Mouse (Mus musculus): ENCODE data around the gene 2410131K14Rik. TPM values are rescaled to one million over a fixed set of nuclear protein-coding genes. Genes with fewer than 3 reads are reported as not detected.

The 2410131K14Rik gene
- polyA plus RNA-seq, 1 experiment from 2014 or later = 9.5 TPM

DNA sequence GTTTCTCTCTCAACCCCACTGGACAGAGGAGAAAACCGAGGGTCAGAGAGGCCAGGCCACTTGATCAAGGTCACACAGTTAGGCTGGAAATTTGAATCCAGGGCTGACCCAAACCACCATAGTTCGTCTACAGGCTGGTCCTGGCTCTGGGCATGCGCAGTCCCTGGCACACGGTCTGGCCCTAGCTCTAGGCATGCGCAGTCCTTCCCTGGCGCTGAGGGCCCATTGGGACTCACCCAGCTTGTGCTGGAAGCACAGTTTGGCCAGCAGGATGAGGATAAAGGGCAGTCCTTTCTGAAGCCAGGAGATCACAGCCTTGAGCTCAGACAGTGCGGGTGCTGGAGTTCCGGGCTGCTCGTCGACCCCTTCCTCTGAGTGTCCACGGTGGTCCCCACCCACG is 8.1 kb upstream of the 2410131K14Rik start:
- Histone ChIP-seq H3K36me3 (peaks cover 22% of the 10 kb centered on the region; the same call in 1 of the 2 replicates), H3K4me2 (replicated peaks) (no peak overlapping the region), H3K27ac (replicated peaks) (no peak overlapping the region), H3K4me1 (no peaks in the 10 kb centered on the region), H3K9ac (no peak overlapping the region), H3K4me3 (replicated peaks) (no peak overlapping the region), H3K27me3 (no peaks in the 10 kb centered on the region), H3K9me3 (replicated peaks) (no peaks in the 10 kb centered on the region)
- no peak for ATAC-seq (ENCODE audit: insufficient number of reproducible peaks, low FRiP score, low TSS enrichment, low read depth)
- WGBS = 79% methylated on average over 12 of the region's 12 CpGs

DNA sequence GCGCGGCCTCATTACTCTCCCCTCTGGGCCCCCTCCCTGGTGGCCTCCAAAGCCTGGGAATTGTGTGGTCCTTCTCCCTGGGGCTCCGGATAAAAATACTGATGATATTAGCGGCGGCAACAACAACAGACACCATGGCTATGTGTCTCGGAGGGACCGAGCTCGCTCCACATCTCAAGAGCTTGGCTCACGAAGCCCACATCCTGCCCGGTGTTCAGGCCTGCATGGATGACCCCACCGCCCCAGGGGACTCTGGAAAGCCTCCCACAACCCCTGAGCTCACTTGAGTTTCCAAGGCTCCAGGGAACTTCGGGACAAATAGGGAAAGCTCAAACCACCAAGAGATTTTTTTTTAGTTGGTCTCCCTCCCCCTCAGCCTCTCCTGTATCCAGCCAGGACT is 5.4 kb upstream of the 2410131K14Rik start:
- H3K36me3 ChIP-seq = peaks cover 30% of the 10 kb centered on the region
- no peak for ATAC-seq (ENCODE audit: insufficient number of reproducible peaks, low FRiP score, low TSS enrichment, low read depth)
- H3K4me1 ChIP-seq = peaks cover 10% of the 10 kb centered on the region; the same call in 1 of the 2 replicates
- no peak overlapping the region for H3K4me3 ChIP-seq (replicated peaks)
- H3K9me3 ChIP-seq (replicated peaks) = no peaks in the 10 kb centered on the region
- no peak overlapping the region for H3K4me2 ChIP-seq (replicated peaks)
- no peaks in the 10 kb centered on the region for H3K27me3 ChIP-seq
- 87% methylated on average over 12 of the region's 12 CpGs for WGBS
- H3K9ac ChIP-seq = no peak overlapping the region
- H3K27ac ChIP-seq (replicated peaks) = no peak overlapping the region

DNA sequence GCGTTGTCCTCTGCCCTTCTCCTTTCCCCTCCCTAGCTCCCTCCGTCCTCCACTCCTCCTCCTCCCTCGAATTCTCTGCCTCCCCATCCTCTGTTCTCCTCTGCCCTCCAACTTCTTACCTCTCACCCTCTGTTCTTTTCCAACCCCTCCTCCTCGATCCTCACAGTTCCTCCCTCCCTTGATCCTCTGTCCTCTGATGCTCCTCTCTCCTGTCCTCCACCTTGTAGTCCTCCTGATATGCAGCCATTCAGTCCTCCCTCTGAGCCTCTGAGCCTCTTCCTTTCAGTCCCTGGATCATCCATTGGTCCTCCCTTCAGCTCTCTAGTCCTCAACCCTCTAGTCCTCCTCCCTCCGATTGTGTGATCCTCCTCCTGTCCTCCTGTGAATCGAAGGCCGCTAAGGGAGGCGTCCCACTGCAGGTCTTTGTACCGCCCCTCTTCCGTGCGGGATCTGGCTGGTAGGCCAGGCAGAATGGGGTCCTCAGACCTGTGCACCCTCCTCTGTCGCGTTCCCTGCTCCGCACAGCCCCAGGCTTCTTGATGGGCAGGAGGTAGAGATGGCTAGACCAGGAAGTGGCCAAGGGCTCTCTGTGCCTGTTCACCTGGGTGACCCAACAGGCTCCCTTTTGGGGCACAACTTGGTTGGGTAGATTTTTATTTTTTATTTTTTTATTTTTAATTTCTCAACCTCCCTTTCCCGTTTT is 730 bp downstream of the 2410131K14Rik start:
- 4% methylated on average over 15 of the region's 15 CpGs for WGBS
- Histone ChIP-seq H3K4me3 (replicated peaks) (peak overlapping the region; percentile 85), H3K27ac (replicated peaks) (peak overlapping the region; percentile 81), H3K9me3 (replicated peaks) (no peaks in the 10 kb centered on the region), H3K9ac (peak overlapping the region; percentile 75), H3K36me3 (peaks cover 33% of the 10 kb centered on the region), H3K27me3 (no peaks in the 10 kb centered on the region), H3K4me2 (replicated peaks) (peak overlapping the region; percentile 87), H3K4me1 (peaks cover 27% of the 10 kb centered on the region)
- ATAC-seq (ENCODE audit: insufficient number of reproducible peaks, low FRiP score, low TSS enrichment, low read depth) = no peak

DNA sequence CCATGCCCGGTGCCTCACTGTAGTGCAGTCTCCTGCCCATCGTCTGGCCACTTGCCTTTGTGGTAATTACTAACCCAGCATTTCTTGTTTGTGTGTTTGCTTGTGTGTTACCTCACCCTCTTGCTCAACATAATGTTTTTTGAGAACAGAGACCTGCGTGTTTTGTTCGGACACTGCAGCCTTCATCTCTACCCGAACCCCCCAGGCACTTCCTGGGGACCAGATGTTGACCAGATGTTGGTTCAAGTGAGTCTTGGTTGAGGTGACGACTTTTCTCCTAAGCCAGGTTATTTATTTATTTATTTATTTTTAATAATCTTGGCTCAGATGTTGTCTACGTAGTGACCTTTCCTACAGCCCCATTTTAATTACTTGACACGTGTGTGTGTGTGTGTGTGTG is 2.4 kb downstream of the 2410131K14Rik start:
- no peak for ATAC-seq (ENCODE audit: insufficient number of reproducible peaks, low FRiP score, low TSS enrichment, low read depth)
- H3K4me3 ChIP-seq (replicated peaks) = no peak overlapping the region
- H3K27me3 ChIP-seq = no peaks in the 10 kb centered on the region

DNA sequence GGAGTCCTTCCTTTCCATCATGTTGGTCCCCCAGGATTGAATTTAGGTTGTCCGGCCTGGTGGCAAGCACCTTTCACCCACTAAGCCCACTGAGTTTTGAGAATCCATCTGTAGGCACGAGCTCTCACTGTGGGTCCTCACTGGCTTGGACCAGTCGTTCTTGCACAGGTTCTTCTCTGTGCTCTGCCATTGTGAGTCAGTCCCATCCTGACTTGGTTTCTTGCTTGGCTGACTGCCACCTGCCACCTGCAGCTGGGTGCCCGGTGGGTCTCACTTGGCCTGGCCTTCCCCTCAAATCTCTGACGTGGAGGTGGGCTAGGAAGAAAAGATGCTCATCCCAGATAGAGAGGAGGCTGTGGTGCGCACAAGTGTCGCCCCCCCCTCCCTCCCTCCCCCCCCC is 6.0 kb downstream of the 2410131K14Rik start:
- H3K36me3 ChIP-seq = peaks cover 19% of the 10 kb centered on the region
- H3K4me2 ChIP-seq (replicated peaks) = no peak overlapping the region
- H3K9me3 ChIP-seq (replicated peaks) = no peaks in the 10 kb centered on the region
- H3K4me1 ChIP-seq = peaks cover 12% of the 10 kb centered on the region
- no peak for ATAC-seq (ENCODE audit: insufficient number of reproducible peaks, low FRiP score, low TSS enrichment, low read depth)
- H3K4me3 ChIP-seq (replicated peaks) = no peak overlapping the region
- no peak overlapping the region for H3K9ac ChIP-seq
- 77% methylated on average over 7 of the region's 7 CpGs for WGBS
- no peak overlapping the region for H3K27ac ChIP-seq (replicated peaks)
- no peaks in the 10 kb centered on the region for H3K27me3 ChIP-seq

More for the DNA sequence above, 2.4 kb downstream of the 2410131K14Rik start:
- no peak overlapping the region for H3K9ac ChIP-seq
- no peaks in the 10 kb centered on the region for H3K9me3 ChIP-seq (replicated peaks)
- peaks cover 24% of the 10 kb centered on the region for H3K36me3 ChIP-seq
- H3K4me1 ChIP-seq = peaks cover 27% of the 10 kb centered on the region
- no peak overlapping the region for H3K27ac ChIP-seq (replicated peaks)
- WGBS = 51% methylated on average over 8 of the region's 8 CpGs
- no peak overlapping the region for H3K4me2 ChIP-seq (replicated peaks)

DNA sequence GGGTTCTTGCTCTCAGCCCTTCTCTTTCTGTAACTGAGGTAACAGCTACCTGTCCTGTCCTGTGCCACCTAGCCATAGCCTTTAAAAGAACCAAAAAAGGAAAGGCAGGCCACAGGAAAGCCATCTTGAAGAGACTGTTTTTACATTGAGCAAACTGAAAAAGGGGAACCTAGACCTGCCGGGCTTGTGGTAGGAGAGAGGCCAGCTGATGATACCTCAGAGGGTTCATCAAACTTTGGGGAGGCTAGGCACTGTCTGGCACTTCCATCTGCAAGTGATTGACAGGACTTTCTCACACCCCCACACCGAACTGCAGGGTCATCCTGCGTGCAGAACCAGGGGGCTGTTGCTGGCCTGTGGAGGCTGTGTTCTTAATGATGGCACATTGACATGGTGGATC is 8.5 kb downstream of the 2410131K14Rik start:
- ATAC-seq (ENCODE audit: insufficient number of reproducible peaks, low FRiP score, low TSS enrichment, low read depth) = no peak
- no peaks in the 10 kb centered on the region for H3K9me3 ChIP-seq (replicated peaks)
- peaks cover 38% of the 10 kb centered on the region for H3K36me3 ChIP-seq
- no peak overlapping the region for H3K4me2 ChIP-seq (replicated peaks)
- no peak overlapping the region for H3K4me3 ChIP-seq (replicated peaks)
- WGBS = 78% methylated on average over 3 of the region's 3 CpGs
- H3K27ac ChIP-seq (replicated peaks) = no peak overlapping the region
- no peak overlapping the region for H3K9ac ChIP-seq
- H3K27me3 ChIP-seq = no peaks in the 10 kb centered on the region
- H3K4me1 ChIP-seq = no peaks in the 10 kb centered on the region

DNA sequence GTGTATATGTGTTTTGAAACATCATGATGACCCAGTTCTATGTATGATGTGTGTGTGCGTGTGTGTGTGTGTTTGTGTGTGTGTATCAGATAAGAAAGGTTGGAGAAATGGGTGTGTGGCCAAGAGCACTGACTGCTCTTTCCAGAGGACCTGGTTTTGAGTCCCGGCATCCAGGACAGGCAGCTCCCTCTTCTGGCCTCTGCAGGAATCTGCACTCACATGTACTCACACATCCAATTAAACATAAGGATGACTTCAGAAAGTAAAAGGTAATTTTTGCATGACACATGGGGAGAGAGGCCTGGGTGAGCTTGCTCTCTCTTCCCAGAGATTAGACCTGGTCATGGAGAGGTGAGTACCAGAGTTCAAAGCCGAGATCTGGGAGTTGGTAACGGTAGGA is 12.0 kb downstream of the 2410131K14Rik start:
- Histone ChIP-seq H3K9me3 (replicated peaks) (no peaks in the 10 kb centered on the region), H3K4me3 (replicated peaks) (no peak overlapping the region), H3K4me2 (replicated peaks) (no peak overlapping the region), H3K36me3 (peaks cover 57% of the 10 kb centered on the region), H3K4me1 (no peaks in the 10 kb centered on the region), H3K27me3 (no peaks in the 10 kb centered on the region), H3K9ac (no peak overlapping the region), H3K27ac (replicated peaks) (no peak overlapping the region)
- ATAC-seq (ENCODE audit: insufficient number of reproducible peaks, low FRiP score, low TSS enrichment, low read depth) = no peak
- 95% methylated on average over 4 of the region's 4 CpGs for WGBS

DNA sequence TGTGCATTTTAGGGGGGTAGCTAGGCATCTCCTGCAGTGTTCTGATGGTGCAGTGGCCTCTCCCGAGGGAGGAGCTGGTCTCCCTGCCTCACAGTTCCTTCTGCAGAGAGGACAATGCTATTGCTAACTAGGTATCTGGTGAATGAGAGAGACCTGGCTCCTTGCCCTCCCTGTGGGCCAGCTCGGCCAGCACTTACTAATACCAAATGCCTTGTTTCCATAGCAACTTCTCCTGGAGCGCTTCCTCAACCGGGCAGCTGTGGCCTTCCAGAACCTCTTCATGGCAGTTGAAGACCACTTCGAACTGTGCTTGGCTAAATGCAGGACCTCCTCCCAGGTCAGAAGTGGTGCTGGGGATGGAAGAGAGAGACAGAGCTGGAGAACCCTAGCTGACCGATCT is 14.1 kb downstream of the 2410131K14Rik start:
- WGBS = 62% methylated on average over 6 of the region's 6 CpGs
- H3K27ac ChIP-seq (replicated peaks) = no peak overlapping the region
- H3K36me3 ChIP-seq = peaks cover 67% of the 10 kb centered on the region
- no peak overlapping the region for H3K9ac ChIP-seq
- no peak overlapping the region for H3K4me2 ChIP-seq (replicated peaks)
- H3K4me1 ChIP-seq = 0 out of 2 replicates have a peak, but pooled peaks cover 1% of the 10 kb centered on the region
- no peaks in the 10 kb centered on the region for H3K27me3 ChIP-seq
- no peak for ATAC-seq (ENCODE audit: insufficient number of reproducible peaks, low FRiP score, low TSS enrichment, low read depth)
- H3K4me3 ChIP-seq (replicated peaks) = no peak overlapping the region
- no peaks in the 10 kb centered on the region for H3K9me3 ChIP-seq (replicated peaks)

DNA sequence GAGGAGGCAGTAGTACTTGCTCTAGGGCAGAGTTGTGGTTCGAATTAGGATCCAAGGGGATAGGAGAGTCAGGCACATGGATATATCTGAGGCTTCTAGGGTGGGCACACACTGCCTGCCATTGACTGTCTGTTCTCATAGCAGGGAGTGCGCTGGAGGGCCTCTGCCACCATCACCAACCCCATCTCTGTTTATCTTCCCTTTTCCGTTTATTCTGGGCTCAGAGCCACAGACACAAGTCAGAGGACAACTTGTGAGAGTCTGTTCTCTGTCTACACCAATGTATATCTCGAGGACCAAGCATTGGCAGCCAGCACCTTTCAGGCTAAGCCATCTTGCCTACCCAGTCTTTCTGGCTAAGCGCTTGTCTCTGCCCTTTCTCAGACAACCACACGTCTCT is 14.6 kb downstream of the 2410131K14Rik start:
- Histone ChIP-seq H3K4me1 (0 out of 2 replicates have a peak, but pooled peaks cover 5% of the 10 kb centered on the region), H3K9me3 (replicated peaks) (no peaks in the 10 kb centered on the region), H3K4me2 (replicated peaks) (no peak overlapping the region), H3K9ac (no peak overlapping the region), H3K4me3 (replicated peaks) (no peak overlapping the region), H3K27ac (replicated peaks) (no peak overlapping the region), H3K36me3 (peaks cover 67% of the 10 kb centered on the region), H3K27me3 (no peaks in the 10 kb centered on the region)
- ATAC-seq (ENCODE audit: insufficient number of reproducible peaks, low FRiP score, low TSS enrichment, low read depth) = no peak
- WGBS = 85% methylated on average over 6 of the region's 6 CpGs

DNA sequence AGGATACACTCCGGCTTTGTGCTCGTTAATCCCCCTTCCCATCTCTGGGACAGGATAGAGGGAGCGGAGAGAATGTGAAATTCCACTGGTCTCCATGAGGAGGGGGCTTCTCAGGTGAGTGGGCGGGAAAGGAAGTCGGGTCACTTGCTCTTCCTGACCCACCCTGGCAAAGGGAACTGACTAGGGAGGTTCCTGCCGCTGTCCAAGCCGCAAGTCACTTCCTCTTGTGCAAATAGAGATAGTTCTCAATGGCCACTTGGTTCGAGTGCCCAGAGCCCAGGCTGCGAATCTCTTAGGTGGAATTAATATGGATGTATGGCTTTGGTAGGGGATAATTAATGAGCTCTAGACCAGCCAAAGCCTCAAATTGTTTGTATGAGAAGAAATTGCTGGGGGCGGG is 15.0 kb downstream of the 2410131K14Rik start:
- Histone ChIP-seq H3K9ac (no peak overlapping the region), H3K27ac (replicated peaks) (no peak overlapping the region), H3K36me3 (peaks cover 67% of the 10 kb centered on the region), H3K9me3 (replicated peaks) (no peaks in the 10 kb centered on the region), H3K4me2 (replicated peaks) (no peak overlapping the region), H3K4me3 (replicated peaks) (no peak overlapping the region), H3K27me3 (no peaks in the 10 kb centered on the region), H3K4me1 (0 out of 2 replicates have a peak, but pooled peaks cover 5% of the 10 kb centered on the region)
- no peak for ATAC-seq (ENCODE audit: insufficient number of reproducible peaks, low FRiP score, low TSS enrichment, low read depth)
- WGBS = 85% methylated on average over 10 of the region's 10 CpGs

DNA sequence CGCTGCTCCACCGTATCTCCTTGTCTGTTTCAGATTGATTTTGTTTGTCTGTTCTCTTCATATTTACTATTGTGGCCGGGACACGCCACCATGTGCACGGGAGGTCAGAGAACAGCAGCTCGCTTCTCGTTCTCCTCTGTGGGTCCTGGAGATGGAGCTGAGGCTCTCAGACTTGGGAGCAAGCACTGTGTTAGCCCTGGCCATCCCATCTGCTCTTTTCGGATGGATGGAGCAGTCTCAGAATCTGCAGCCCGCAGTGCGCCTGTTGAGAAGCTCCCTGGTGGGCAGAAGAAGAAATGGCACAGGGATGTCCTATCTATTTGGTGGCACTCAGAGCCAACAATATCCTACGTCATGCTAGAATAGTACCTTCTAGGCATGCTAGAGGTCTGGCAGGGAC is 15.6 kb downstream of the 2410131K14Rik start:
- Histone ChIP-seq H3K9ac (no peak overlapping the region), H3K4me2 (replicated peaks) (no peak overlapping the region), H3K4me1 (0 out of 2 replicates have a peak, but pooled peaks cover 5% of the 10 kb centered on the region), H3K27ac (replicated peaks) (no peak overlapping the region), H3K9me3 (replicated peaks) (no peaks in the 10 kb centered on the region), H3K36me3 (peaks cover 67% of the 10 kb centered on the region), H3K4me3 (replicated peaks) (no peak overlapping the region), H3K27me3 (no peaks in the 10 kb centered on the region)
- ATAC-seq (ENCODE audit: insufficient number of reproducible peaks, low FRiP score, low TSS enrichment, low read depth) = no peak
- WGBS = 93% methylated on average over 11 of the region's 11 CpGs

DNA sequence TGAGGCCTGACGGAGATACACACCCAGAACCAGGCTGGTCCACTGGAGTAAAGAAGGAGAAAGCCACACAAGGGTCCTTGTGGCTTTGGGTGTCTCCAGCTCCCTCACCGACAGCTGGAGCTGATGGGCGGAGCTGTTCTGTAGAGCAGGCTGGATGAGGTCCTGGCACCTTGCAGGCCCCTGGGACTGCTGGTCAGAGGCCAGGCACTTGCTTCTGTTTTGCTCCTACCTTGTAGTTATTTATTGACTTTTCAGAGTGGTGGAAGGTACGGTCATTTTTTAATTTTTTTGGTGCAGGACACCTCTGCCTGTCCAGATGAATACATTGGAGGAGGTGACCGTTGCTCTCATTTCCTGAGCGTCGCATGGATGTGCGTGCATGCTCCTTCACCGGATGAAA is 16.2 kb downstream of the 2410131K14Rik start:
- peaks cover 67% of the 10 kb centered on the region for H3K36me3 ChIP-seq
- 92% methylated on average over 9 of the region's 9 CpGs for WGBS
- no peaks in the 10 kb centered on the region for H3K9me3 ChIP-seq (replicated peaks)
- H3K4me3 ChIP-seq (replicated peaks) = no peak overlapping the region
- H3K27me3 ChIP-seq = no peaks in the 10 kb centered on the region
- no peak overlapping the region for H3K4me2 ChIP-seq (replicated peaks)
- ATAC-seq (ENCODE audit: insufficient number of reproducible peaks, low FRiP score, low TSS enrichment, low read depth) = no peak
- H3K9ac ChIP-seq = no peak overlapping the region
- 0 out of 2 replicates have a peak, but pooled peaks cover 5% of the 10 kb centered on the region for H3K4me1 ChIP-seq
- no peak overlapping the region for H3K27ac ChIP-seq (replicated peaks)

Measured in embryonic facial prominence, embryonic 15.5 days (tissue).